Mouse (Mus musculus): ENCODE data around the gene Tjp2.
"Not testable (repeated sequence)": the region's sequence is repeated elsewhere in the genome, so short reads cannot be mapped to it uniquely, and the experiment has no call there.

Gene Tjp2

GRCm38 (mm10) chr19:24224500-24225304 is at the start of gene Tjp2:
TSS of gene Tjp2 (minus strand) at chr19:24225030.
- peak; percentile 7 for DNase-seq

GRCm38 (mm10) chr19:24274281-24274680 is 49.5 kb upstream of the Tjp2 start:
- no peak for DNase-seq

GRCm38 (mm10) chr19:24271746-24272426 is 47.1 kb upstream of the Tjp2 start:
- peak; percentile 76 for DNase-seq

GRCm38 (mm10) chr19:24271326-24271725 is 46.5 kb upstream of the Tjp2 start:
- DNase-seq: no peak

- DNase-seq: no peak
These were observed 43.7 kb upstream of the Tjp2 start for GRCm38 (mm10) chr19:24268531-24268930.

GRCm38 (mm10) chr19:24266046-24266830 is 41.4 kb upstream of the Tjp2 start:
- DNase-seq: no peak

- DNase-seq: peak; percentile 75
These were observed 40.2 kb upstream of the Tjp2 start for GRCm38 (mm10) chr19:24264991-24265390.

GRCm38 (mm10) chr19:24262736-24263135 is 37.9 kb upstream of the Tjp2 start:
- DNase-seq: no peak

- no peak for DNase-seq
These were observed 34.8 kb upstream of the Tjp2 start for GRCm38 (mm10) chr19:24259390-24260351.

- no peak for DNase-seq
These were observed 33.5 kb upstream of the Tjp2 start for GRCm38 (mm10) chr19:24258368-24258767.

- no peak for DNase-seq
These were observed 33.1 kb upstream of the Tjp2 start for GRCm38 (mm10) chr19:24257962-24258361.

GRCm38 (mm10) chr19:24253657-24254260 is 28.9 kb upstream of the Tjp2 start:
- no peak for DNase-seq

- no peak for DNase-seq
These were observed 27.0 kb upstream of the Tjp2 start for GRCm38 (mm10) chr19:24251869-24252268.

GRCm38 (mm10) chr19:24243340-24243739 is 18.5 kb upstream of the Tjp2 start:
- no peak for DNase-seq

GRCm38 (mm10) chr19:24241799-24242546 is 17.1 kb upstream of the Tjp2 start:
- DNase-seq: no peak

GRCm38 (mm10) chr19:24241271-24241670 is 16.4 kb upstream of the Tjp2 start:
- no peak for DNase-seq

GRCm38 (mm10) chr19:24238011-24238410 is 13.2 kb upstream of the Tjp2 start:
- no peak for DNase-seq

GRCm38 (mm10) chr19:24232356-24232755 is 7.5 kb upstream of the Tjp2 start:
- DNase-seq: not testable (repeated sequence)

- DNase-seq: no peak
These were observed 471 bp upstream of the Tjp2 start for GRCm38 (mm10) chr19:24225305-24225696.

GRCm38 (mm10) chr19:24223851-24224251 is 979 bp downstream of the Tjp2 start:
- DNase-seq: no peak

- no peak for DNase-seq
These were observed 3.4 kb downstream of the Tjp2 start for GRCm38 (mm10) chr19:24221455-24221854.

Data from cerebellum, adult 8-10 months (tissue).